Mouse (Mus musculus): ENCODE data around the gene Psmb1. TPM values are rescaled to one million over a fixed set of nuclear protein-coding genes. Genes with fewer than 3 reads are reported as not detected.

Psmb1 gene
- polyA plus RNA-seq (2012; ENCODE audit: low replicate concordance) = 3.3 and 47.4 TPM in 2 replicates

DNA sequence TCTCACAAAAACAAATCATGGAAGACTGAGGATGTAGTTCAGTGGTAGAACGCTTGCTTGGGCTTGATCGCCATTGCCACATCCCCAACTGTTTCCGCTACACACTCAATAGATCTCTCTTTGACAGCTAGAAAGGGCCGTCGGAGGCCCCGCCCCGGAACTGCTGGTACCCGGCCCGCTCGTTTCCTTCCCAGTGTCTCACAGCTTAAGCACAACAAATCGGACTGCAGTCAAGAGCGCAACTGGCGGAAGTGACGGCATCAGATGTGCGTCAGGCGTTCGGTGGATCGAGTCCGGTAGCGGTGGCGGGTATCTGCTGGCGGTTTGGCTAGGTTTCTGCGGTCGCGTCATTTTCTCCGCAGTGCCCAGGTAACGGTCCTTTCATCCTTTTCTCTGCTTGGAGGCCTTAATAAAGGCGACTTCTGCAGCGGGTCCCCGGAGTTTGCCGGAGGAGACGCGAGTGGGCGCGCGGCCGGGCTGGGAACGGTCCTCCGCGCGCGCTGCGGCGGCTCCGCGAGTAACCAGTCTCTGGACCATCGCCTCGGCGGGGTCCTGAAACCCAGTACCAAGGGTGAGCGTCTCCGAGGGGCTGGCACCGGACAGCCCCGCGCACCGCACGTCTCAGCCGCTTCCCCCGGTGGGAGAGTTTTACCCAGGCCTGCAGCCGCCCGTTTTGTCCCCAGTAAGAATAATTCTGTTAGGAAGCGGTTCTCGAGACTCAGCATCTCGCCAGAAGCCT, at the start of gene Psmb1, which contains the start of gene Tbp:
Gene Psmb1 (minus strand): TSS at position 96 of the 739 bp plus-strand sequence.
Gene Tbp (plus strand): TSS at position 233 of the 739 bp plus-strand sequence.

DNA sequence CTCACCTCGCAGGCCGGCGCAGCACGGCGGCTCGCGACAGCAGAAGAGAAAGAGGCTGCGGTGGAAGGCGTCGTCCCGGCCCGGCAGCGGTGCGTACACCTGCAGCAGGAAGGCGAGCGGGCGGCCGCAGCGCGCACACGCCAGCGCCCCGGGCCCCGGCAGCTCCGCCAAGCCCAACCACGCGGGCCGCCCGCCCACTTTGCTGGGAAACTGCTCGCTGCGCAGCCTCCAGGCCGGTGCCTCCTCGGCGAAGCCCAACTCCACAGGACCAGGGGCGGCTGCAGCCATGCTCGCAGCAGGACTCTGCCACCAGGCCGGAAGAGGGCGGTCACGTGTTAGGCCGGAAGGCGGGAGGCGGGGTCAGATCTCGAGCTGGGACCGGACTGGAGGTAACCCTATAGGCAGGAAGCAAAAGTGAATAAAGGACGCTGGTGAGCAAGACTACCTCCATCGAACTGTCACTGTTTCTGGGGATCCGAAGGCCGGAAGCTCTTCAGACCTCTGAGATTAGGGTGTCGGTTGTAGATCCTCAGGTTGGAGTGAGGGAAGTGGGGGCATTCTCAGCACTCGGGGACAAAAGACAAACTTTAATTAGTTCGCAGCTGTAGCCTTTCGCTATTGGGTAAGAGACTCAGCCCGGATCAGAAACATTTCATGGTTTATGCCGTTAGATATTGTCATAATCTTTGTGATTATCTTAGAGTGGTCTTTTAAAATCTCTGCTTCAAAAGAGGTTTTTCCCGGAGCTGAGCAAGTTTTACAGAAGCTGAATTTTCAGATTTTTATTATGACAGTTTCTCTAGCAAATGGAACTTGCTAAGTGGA, 27.6 kb upstream of the Psmb1 start, which contains the start of gene Pdcd2:
Gene Pdcd2 (minus strand): TSS at position 316 of the 825 bp plus-strand sequence.

Other genes starting within 250 kb of the Psmb1 start
- gene Dll1, start 122.9 kb downstream of the Psmb1 start, polyA plus RNA-seq (2012; ENCODE audit: low replicate concordance) = 8.7 and 15.1 TPM in 2 replicates
- 6.8 and 11.2 TPM in 2 replicates for gene Fam120b, start 103.5 kb downstream of the Psmb1 start, polyA plus RNA-seq (2012; ENCODE audit: low replicate concordance)
- gene Tbp, start 137 bp upstream of the Psmb1 start, polyA plus RNA-seq (2012; ENCODE audit: low replicate concordance) = 5.9 and 6.0 TPM in 2 replicates
- 67.4 and 76.5 TPM in 2 replicates for gene Pdcd2, start 27.6 kb upstream of the Psmb1 start, polyA plus RNA-seq (2012; ENCODE audit: low replicate concordance)
- gene Prdm9, start 64.6 kb upstream of the Psmb1 start, polyA plus RNA-seq (2012; ENCODE audit: low replicate concordance) = 3.6 and 6.9 TPM in 2 replicates
- gene Chd1, start 205.2 kb upstream of the Psmb1 start, polyA plus RNA-seq (2012; ENCODE audit: low replicate concordance) = 41.4 and 181 TPM in 2 replicates